Mouse (Mus musculus) erythroblast, embryonic 14.5 days (primary cell): ENCODE data around the gene Limd1. TPM values are rescaled to one million over a fixed set of nuclear protein-coding genes. Genes with fewer than 3 reads are reported as not detected.

Source experiments
- H3K27me3 ChIP-seq: 2 replicates; pipeline ENCODE4 v1.6.1; 2012; ENCODE audit warnings: inconsistent platforms; ENCODE audit not compliant: control insufficient read depth
- H3K36me3 ChIP-seq: 2 replicates; pipeline ENCODE4 v1.6.1; 2012; ENCODE audit warnings: mild to moderate bottlenecking, inconsistent platforms; ENCODE audit not compliant: control insufficient read depth
- H3K4me1 ChIP-seq: 2 replicates; pipeline ENCODE4 v1.6.1; 2012; ENCODE audit warnings: inconsistent platforms; ENCODE audit not compliant: control insufficient read depth
- H3K4me3 ChIP-seq: replicated peaks from 2 replicates; pipeline ENCODE3; 2012; ENCODE audit warnings: moderate library complexity, mild to moderate bottlenecking, inconsistent platforms
- H3K9me3 ChIP-seq: 2 replicates; pipeline ENCODE4 v1.6.1; 2012; ENCODE audit warnings: low read length, inconsistent platforms, mixed read lengths; ENCODE audit not compliant: control insufficient read depth
- GATA1 ChIP-seq: IDR thresholded peaks from 2 replicates; pipeline ENCODE4 v1.6.1; 2012; ENCODE audit warnings: low read length, inconsistent platforms, mixed read lengths
- TAL1 ChIP-seq: IDR thresholded peaks from 3 replicates; pipeline ENCODE4 v1.6.1; 2012; ENCODE audit warnings: low read length, inconsistent platforms, mixed read lengths
- polyA plus RNA-seq: library from polyadenylated mRNA; stranded (reverse); fragments of >175 nt; gene quantifications from 2 replicates; pipeline ENCODE4 v1.2.3, GENCODE M21; 2012

Gene Limd1
- polyA plus RNA-seq, 1 experiment, result 1.1 TPM

GRCm38 (mm10) chr9:123489727-123490343 is 11.3 kb downstream of the Limd1 start:
- no peaks in the 10 kb centered on the region for H3K9me3 ChIP-seq
- peaks cover 80% of the 10 kb centered on the region for H3K4me1 ChIP-seq
- TF ChIP-seq TAL1 (no peak), GATA1 (no peak)
- H3K36me3 ChIP-seq, result peaks cover 94% of the 10 kb centered on the region
- no peaks in the 10 kb centered on the region for H3K27me3 ChIP-seq
- H3K4me3 ChIP-seq, result no peak overlapping the region

- peaks cover 92% of the 10 kb centered on the region for H3K36me3 ChIP-seq
- no peak for TF ChIP-seq GATA1
- no peak for TF ChIP-seq TAL1
- peaks cover 79% of the 10 kb centered on the region for H3K4me1 ChIP-seq
- no peaks in the 10 kb centered on the region for H3K27me3 ChIP-seq
- H3K4me3 ChIP-seq, result no peak overlapping the region
- H3K9me3 ChIP-seq, result no peaks in the 10 kb centered on the region
Observed at GRCm38 (mm10) chr9:123490930-123491329, 12.4 kb downstream of the Limd1 start.

- Histone ChIP-seq H3K9me3 (no peaks in the 10 kb centered on the region), H3K27me3 (no peaks in the 10 kb centered on the region), H3K4me3 (no peak overlapping the region), H3K36me3 (peaks cover 86% of the 10 kb centered on the region), H3K4me1 (peaks cover 78% of the 10 kb centered on the region)
- TF ChIP-seq GATA1, result no peak
- no peak for TF ChIP-seq TAL1
Observed at GRCm38 (mm10) chr9:123491917-123492585, 13.5 kb downstream of the Limd1 start.

- Histone ChIP-seq H3K9me3 (no peaks in the 10 kb centered on the region), H3K36me3 (peaks cover 81% of the 10 kb centered on the region), H3K4me1 (peaks cover 55% of the 10 kb centered on the region), H3K27me3 (no peaks in the 10 kb centered on the region), H3K4me3 (no peak overlapping the region)
- no peak for TF ChIP-seq TAL1
- no peak for TF ChIP-seq GATA1
Observed at GRCm38 (mm10) chr9:123496665-123497064, 18.2 kb downstream of the Limd1 start.

- no peak overlapping the region for H3K4me3 ChIP-seq
Observed at GRCm38 (mm10) chr9:123497906-123498305, 19.4 kb downstream of the Limd1 start.

GRCm38 (mm10) chr9:123500480-123500879 is 22.0 kb downstream of the Limd1 start:
- Histone ChIP-seq H3K36me3 (peaks cover 86% of the 10 kb centered on the region), H3K4me3 (no peak overlapping the region), H3K27me3 (no peaks in the 10 kb centered on the region), H3K9me3 (no peaks in the 10 kb centered on the region), H3K4me1 (peaks cover 24% of the 10 kb centered on the region)
- TF ChIP-seq GATA1, result no peak
- TF ChIP-seq TAL1, result no peak

More at GRCm38 (mm10) chr9:123497906-123498305, 19.4 kb downstream of the Limd1 start:
- peaks cover 43% of the 10 kb centered on the region for H3K4me1 ChIP-seq
- no peaks in the 10 kb centered on the region for H3K27me3 ChIP-seq
- no peaks in the 10 kb centered on the region for H3K9me3 ChIP-seq
- peaks cover 82% of the 10 kb centered on the region for H3K36me3 ChIP-seq
- TF ChIP-seq TAL1, result no peak
- no peak for TF ChIP-seq GATA1

GRCm38 (mm10) chr9:123503171-123503834 is 24.8 kb downstream of the Limd1 start:
- Histone ChIP-seq H3K4me1 (peaks cover 5% of the 10 kb centered on the region; the same call in 1 of the 2 replicates), H3K36me3 (peaks cover 89% of the 10 kb centered on the region), H3K27me3 (no peaks in the 10 kb centered on the region), H3K9me3 (no peaks in the 10 kb centered on the region), H3K4me3 (no peak overlapping the region)
- TF ChIP-seq GATA1, result no peak
- no peak for TF ChIP-seq TAL1

GRCm38 (mm10) chr9:123504325-123504724 is 25.8 kb downstream of the Limd1 start:
- H3K9me3 ChIP-seq, result no peaks in the 10 kb centered on the region
- H3K4me3 ChIP-seq, result no peak overlapping the region
- peaks cover 89% of the 10 kb centered on the region for H3K36me3 ChIP-seq
- no peaks in the 10 kb centered on the region for H3K27me3 ChIP-seq
- H3K4me1 ChIP-seq, result peaks cover 3% of the 10 kb centered on the region; the same call in 1 of the 2 replicates
- TF ChIP-seq GATA1 (no peak), TAL1 (no peak)

- Histone ChIP-seq H3K27me3 (no peaks in the 10 kb centered on the region), H3K9me3 (no peaks in the 10 kb centered on the region), H3K36me3 (peaks cover 88% of the 10 kb centered on the region), H3K4me1 (peaks cover 3% of the 10 kb centered on the region; the same call in 1 of the 2 replicates), H3K4me3 (no peak overlapping the region)
- TF ChIP-seq GATA1 (no peak), TAL1 (no peak)
Observed at GRCm38 (mm10) chr9:123505598-123505997, 27.1 kb downstream of the Limd1 start.
